Mouse (Mus musculus): Measurements from ENCODE around the gene Kdm5b. TPM values are rescaled to one million over a fixed set of nuclear protein-coding genes. Genes with fewer than 3 reads are reported as not detected.
"Not testable (repeated sequence)": the region's sequence is repeated elsewhere in the genome, so short reads cannot be mapped to it uniquely, and the experiment has no call there.

Kdm5b gene
- polyA plus RNA-seq, 1 experiment from 2014 or later = 46.4 TPM

- not testable (repeated sequence) for H3K27ac ChIP-seq (ENCODE audit: low read length); H3K4me2 ChIP-seq (ENCODE audit: low read depth, low read length); ATAC-seq (ENCODE audit: low read depth); H3K36me3 ChIP-seq (ENCODE audit: control insufficient read depth, insufficient read depth, low read length); H3K9me3 ChIP-seq (ENCODE audit: control insufficient read depth, low read length); H3K9ac ChIP-seq (ENCODE audit: low read length); H3K4me3 ChIP-seq (ENCODE audit: low read length); H3K27me3 ChIP-seq (ENCODE audit: control insufficient read depth, insufficient read depth, low read depth, low read length)
- H3K4me1 ChIP-seq (replicated peaks; ENCODE audit: control insufficient read depth, insufficient read depth, low read length) = peaks cover 15% of the 10 kb centered on the region
- 93% methylated on average over 5 of the region's 5 CpGs for WGBS
Observed at GRCm38 (mm10) chr1:134519201-134519600, 40.8 kb upstream of the Kdm5b start.

- H3K4me1 ChIP-seq (replicated peaks; ENCODE audit: control insufficient read depth, insufficient read depth, low read length) = peaks cover 12% of the 10 kb centered on the region
- no peaks in the 10 kb centered on the region for H3K9me3 ChIP-seq (ENCODE audit: control insufficient read depth, low read length)
- H3K4me2 ChIP-seq (ENCODE audit: low read depth, low read length) = no peak overlapping the region
- H3K36me3 ChIP-seq (ENCODE audit: control insufficient read depth, insufficient read depth, low read length) = no peaks in the 10 kb centered on the region
- no peak overlapping the region for H3K4me3 ChIP-seq (ENCODE audit: low read length)
- H3K27me3 ChIP-seq (ENCODE audit: control insufficient read depth, insufficient read depth, low read depth, low read length) = no peaks in the 10 kb centered on the region
- WGBS = 70% methylated on average over 8 of the region's 8 CpGs
- H3K27ac ChIP-seq (ENCODE audit: low read length) = no peak overlapping the region
- no peak for ATAC-seq (ENCODE audit: low read depth)
- H3K9ac ChIP-seq (ENCODE audit: low read length) = no peak overlapping the region
Observed at GRCm38 (mm10) chr1:134520001-134520721, 39.8 kb upstream of the Kdm5b start.

GRCm38 (mm10) chr1:134521163-134521562, 38.8 kb upstream of the Kdm5b start:
- ATAC-seq (ENCODE audit: low read depth) = no peak
- H3K9ac ChIP-seq (ENCODE audit: low read length) = no peak overlapping the region
- no peak overlapping the region for H3K27ac ChIP-seq (ENCODE audit: low read length)
- no peaks in the 10 kb centered on the region for H3K36me3 ChIP-seq (ENCODE audit: control insufficient read depth, insufficient read depth, low read length)
- H3K4me2 ChIP-seq (ENCODE audit: low read depth, low read length) = no peak overlapping the region
- H3K4me1 ChIP-seq (replicated peaks; ENCODE audit: control insufficient read depth, insufficient read depth, low read length) = peaks cover 7% of the 10 kb centered on the region
- H3K9me3 ChIP-seq (ENCODE audit: control insufficient read depth, low read length) = no peaks in the 10 kb centered on the region
- no peaks in the 10 kb centered on the region for H3K27me3 ChIP-seq (ENCODE audit: control insufficient read depth, insufficient read depth, low read depth, low read length)
- H3K4me3 ChIP-seq (ENCODE audit: low read length) = no peak overlapping the region
- 71% methylated on average over 7 of the region's 7 CpGs for WGBS

- no peaks in the 10 kb centered on the region for H3K27me3 ChIP-seq (ENCODE audit: control insufficient read depth, insufficient read depth, low read depth, low read length)
- ATAC-seq (ENCODE audit: low read depth) = no peak
- WGBS = 26% methylated on average over 2 of the region's 2 CpGs
Observed at GRCm38 (mm10) chr1:134522325-134522724, 37.6 kb upstream of the Kdm5b start.

GRCm38 (mm10) chr1:134524424-134524823, 35.5 kb upstream of the Kdm5b start:
- no peaks in the 10 kb centered on the region for H3K4me1 ChIP-seq (replicated peaks; ENCODE audit: control insufficient read depth, insufficient read depth, low read length)
- H3K27ac ChIP-seq (ENCODE audit: low read length) = no peak overlapping the region
- no peak overlapping the region for H3K9ac ChIP-seq (ENCODE audit: low read length)
- no peaks in the 10 kb centered on the region for H3K36me3 ChIP-seq (ENCODE audit: control insufficient read depth, insufficient read depth, low read length)
- no peaks in the 10 kb centered on the region for H3K9me3 ChIP-seq (ENCODE audit: control insufficient read depth, low read length)
- ATAC-seq (ENCODE audit: low read depth) = no peak
- H3K27me3 ChIP-seq (ENCODE audit: control insufficient read depth, insufficient read depth, low read depth, low read length) = no peaks in the 10 kb centered on the region
- H3K4me2 ChIP-seq (ENCODE audit: low read depth, low read length) = no peak overlapping the region
- 69% methylated on average over 5 of the region's 5 CpGs for WGBS
- no peak overlapping the region for H3K4me3 ChIP-seq (ENCODE audit: low read length)

More at GRCm38 (mm10) chr1:134522325-134522724, 37.6 kb upstream of the Kdm5b start:
- H3K36me3 ChIP-seq (ENCODE audit: control insufficient read depth, insufficient read depth, low read length) = no peaks in the 10 kb centered on the region
- no peaks in the 10 kb centered on the region for H3K9me3 ChIP-seq (ENCODE audit: control insufficient read depth, low read length)
- H3K4me3 ChIP-seq (ENCODE audit: low read length) = no peak overlapping the region
- no peaks in the 10 kb centered on the region; the same call in 1 of the 2 replicates for H3K4me1 ChIP-seq (replicated peaks; ENCODE audit: control insufficient read depth, insufficient read depth, low read length)
- H3K4me2 ChIP-seq (ENCODE audit: low read depth, low read length) = no peak overlapping the region
- no peak overlapping the region for H3K9ac ChIP-seq (ENCODE audit: low read length)
- no peak overlapping the region for H3K27ac ChIP-seq (ENCODE audit: low read length)

- Histone ChIP-seq H3K27ac (ENCODE audit: low read length) (no peak overlapping the region), H3K36me3 (ENCODE audit: control insufficient read depth, insufficient read depth, low read length) (no peaks in the 10 kb centered on the region), H3K4me3 (ENCODE audit: low read length) (no peak overlapping the region), H3K9ac (ENCODE audit: low read length) (no peak overlapping the region), H3K27me3 (ENCODE audit: control insufficient read depth, insufficient read depth, low read depth, low read length) (no peaks in the 10 kb centered on the region), H3K4me1 (replicated peaks; ENCODE audit: control insufficient read depth, insufficient read depth, low read length) (no peaks in the 10 kb centered on the region), H3K4me2 (ENCODE audit: low read depth, low read length) (no peak overlapping the region), H3K9me3 (ENCODE audit: control insufficient read depth, low read length) (no peaks in the 10 kb centered on the region)
- ATAC-seq (ENCODE audit: low read depth) = no peak
- WGBS = 78% methylated on average over 1 of the region's 1 CpGs
Observed at GRCm38 (mm10) chr1:134525015-134525414, 35.0 kb upstream of the Kdm5b start.

- no peak overlapping the region for H3K4me2 ChIP-seq (ENCODE audit: low read depth, low read length)
- no peak overlapping the region for H3K27ac ChIP-seq (ENCODE audit: low read length)
- H3K9me3 ChIP-seq (ENCODE audit: control insufficient read depth, low read length) = no peaks in the 10 kb centered on the region
- no peak overlapping the region for H3K4me3 ChIP-seq (ENCODE audit: low read length)
- no peaks in the 10 kb centered on the region for H3K27me3 ChIP-seq (ENCODE audit: control insufficient read depth, insufficient read depth, low read depth, low read length)
- 50% methylated on average over 6 of the region's 6 CpGs for WGBS
- no peak overlapping the region for H3K9ac ChIP-seq (ENCODE audit: low read length)
- H3K36me3 ChIP-seq (ENCODE audit: control insufficient read depth, insufficient read depth, low read length) = no peaks in the 10 kb centered on the region
- ATAC-seq (ENCODE audit: low read depth) = no peak
- H3K4me1 ChIP-seq (replicated peaks; ENCODE audit: control insufficient read depth, insufficient read depth, low read length) = no peaks in the 10 kb centered on the region
Observed at GRCm38 (mm10) chr1:134526752-134527151, 33.2 kb upstream of the Kdm5b start.

GRCm38 (mm10) chr1:134530618-134531017, 29.4 kb upstream of the Kdm5b start:
- Histone ChIP-seq H3K9me3 (ENCODE audit: control insufficient read depth, low read length) (no peaks in the 10 kb centered on the region), H3K27me3 (ENCODE audit: control insufficient read depth, insufficient read depth, low read depth, low read length) (no peaks in the 10 kb centered on the region), H3K4me1 (replicated peaks; ENCODE audit: control insufficient read depth, insufficient read depth, low read length) (no peaks in the 10 kb centered on the region), H3K36me3 (ENCODE audit: control insufficient read depth, insufficient read depth, low read length) (no peaks in the 10 kb centered on the region), H3K27ac (ENCODE audit: low read length) (no peak overlapping the region), H3K4me3 (ENCODE audit: low read length) (no peak overlapping the region), H3K4me2 (ENCODE audit: low read depth, low read length) (no peak overlapping the region), H3K9ac (ENCODE audit: low read length) (no peak overlapping the region)
- no peak for ATAC-seq (ENCODE audit: low read depth)
- 72% methylated on average over 6 of the region's 6 CpGs for whole genome bisulfite sequencing

- not testable (repeated sequence) for H3K4me2 ChIP-seq (ENCODE audit: low read depth, low read length); H3K9ac ChIP-seq (ENCODE audit: low read length); ATAC-seq (ENCODE audit: low read depth); H3K27ac ChIP-seq (ENCODE audit: low read length); H3K4me3 ChIP-seq (ENCODE audit: low read length); H3K9me3 ChIP-seq (ENCODE audit: control insufficient read depth, low read length); H3K27me3 ChIP-seq (ENCODE audit: control insufficient read depth, insufficient read depth, low read depth, low read length); H3K36me3 ChIP-seq (ENCODE audit: control insufficient read depth, insufficient read depth, low read length); H3K4me1 ChIP-seq (replicated peaks; ENCODE audit: control insufficient read depth, insufficient read depth, low read length)
- 90% methylated on average over 10 of the region's 10 CpGs for WGBS
Observed at GRCm38 (mm10) chr1:134533710-134534109, 26.3 kb upstream of the Kdm5b start.

Measured in lung, embryonic 16.5 days (tissue).